Mouse (Mus musculus) liver, adult (tissue): ENCODE data around the gene Ulk1.

Experiments
- GATA4 ChIP-seq: IDR thresholded peaks from 2 replicates; pipeline ENCODE4 v1.6.1; 2014; ENCODE audit warnings: mild to moderate bottlenecking, low read length; ENCODE audit not compliant: insufficient replicate concordance

Gene Ulk1

DNA sequence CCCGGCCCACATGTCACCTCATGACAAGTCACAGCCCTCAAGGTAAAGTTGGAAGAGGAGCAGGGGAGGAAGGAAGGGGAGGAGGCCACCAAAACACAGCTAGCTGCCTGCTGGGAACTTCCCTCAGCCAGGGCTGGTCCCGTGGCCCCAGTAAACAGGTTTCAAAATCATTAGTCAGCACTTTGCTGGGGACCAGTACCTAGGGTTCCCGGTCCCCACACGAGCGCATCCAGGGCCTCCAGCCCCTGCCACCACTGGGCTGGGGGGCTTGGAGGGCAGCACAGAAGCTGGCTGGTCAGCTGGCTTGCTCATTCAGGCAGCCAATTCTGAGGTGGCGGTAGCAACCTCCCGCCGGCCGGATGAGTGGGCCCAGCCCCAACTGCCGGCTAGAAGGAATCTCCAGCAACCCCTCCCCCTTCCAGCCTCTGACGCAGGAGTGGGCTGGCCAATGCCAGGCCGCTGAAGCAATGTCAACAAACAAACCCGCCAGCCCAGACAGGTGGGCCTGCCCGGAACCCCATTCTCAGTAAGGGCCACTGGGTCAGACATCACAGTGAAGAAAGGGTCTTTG is 1.8 kb downstream of the Ulk1 start:
- TF ChIP-seq GATA4 = no peak; the same call in 1 of the 2 replicates

GRCm38 (mm10) chr5:110807453-110807852 is 2.4 kb downstream of the Ulk1 start:
- no peak for TF ChIP-seq GATA4

DNA sequence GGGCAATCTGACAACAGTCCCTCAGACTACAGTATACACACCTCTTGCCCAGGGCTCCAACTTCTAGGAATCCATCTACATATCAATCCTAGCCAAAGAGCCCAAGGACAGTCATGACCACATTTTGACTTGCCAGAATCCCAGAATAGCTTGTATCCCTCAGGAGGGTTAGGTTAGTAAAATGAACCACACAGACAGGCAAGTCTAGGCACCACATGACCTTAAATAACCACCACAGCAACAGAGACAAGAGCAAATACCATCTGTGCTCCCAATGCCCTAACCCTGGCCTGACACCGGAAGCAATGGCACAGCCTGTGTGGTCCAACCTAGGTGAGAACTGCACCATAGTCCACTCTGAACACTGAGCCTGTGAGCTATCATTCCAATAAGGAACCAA is 3.2 kb downstream of the Ulk1 start:
- no peak for TF ChIP-seq GATA4

DNA sequence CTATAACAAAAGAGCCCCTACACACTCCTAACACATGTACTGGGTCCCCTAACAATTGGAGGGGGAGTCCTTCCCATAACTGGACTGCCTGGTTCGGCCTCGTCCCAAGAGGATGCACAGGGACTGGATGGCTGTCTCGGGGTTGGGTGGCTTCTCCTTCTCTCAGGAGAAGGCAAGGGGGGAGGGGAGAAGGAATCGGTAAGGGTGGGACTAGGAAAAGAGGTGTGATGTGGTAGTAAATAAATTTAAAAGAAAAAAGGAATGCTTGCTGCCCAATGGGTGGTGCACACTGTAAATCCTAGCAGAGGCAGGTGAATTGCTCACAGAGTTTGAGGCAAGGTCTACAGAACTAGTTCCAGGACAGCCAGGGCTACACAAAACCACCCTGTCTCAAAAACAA is 3.7 kb downstream of the Ulk1 start:
- no peak for TF ChIP-seq GATA4

DNA sequence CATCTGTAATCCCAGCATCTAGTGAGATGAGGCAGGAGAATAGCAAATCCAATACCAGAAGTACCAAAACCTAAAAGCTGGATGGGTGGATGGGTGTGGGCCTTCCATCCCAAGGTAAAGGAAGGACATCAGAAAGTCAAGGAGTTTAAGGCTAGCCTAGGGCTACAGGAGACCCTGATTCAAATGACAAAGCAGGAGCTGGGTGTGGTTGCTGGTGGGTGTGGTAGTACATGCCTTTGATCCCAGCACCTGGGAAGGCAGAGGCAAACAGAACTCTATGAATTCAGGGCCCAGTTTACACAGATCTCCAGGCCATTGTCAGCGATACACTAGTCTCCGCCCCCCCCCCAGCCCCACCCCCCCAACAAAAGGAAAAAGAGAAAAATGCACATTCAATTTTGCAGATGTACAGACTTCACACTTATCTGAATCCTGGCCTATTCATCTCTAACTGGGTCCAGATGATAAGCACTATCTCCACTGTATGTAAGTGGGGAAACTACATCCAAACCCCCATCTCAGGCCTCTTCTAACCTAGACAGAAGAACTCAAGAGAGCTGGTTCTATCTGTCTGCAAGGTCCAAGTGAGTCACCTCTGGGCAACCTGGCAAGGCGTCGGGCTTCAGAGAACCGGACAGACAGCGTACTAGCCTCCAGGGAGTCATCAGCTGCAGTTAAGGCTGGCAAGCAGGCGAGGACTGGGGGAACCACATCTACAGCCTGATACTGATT is 5.7 kb downstream of the Ulk1 start:
- TF ChIP-seq GATA4 = no peak

DNA sequence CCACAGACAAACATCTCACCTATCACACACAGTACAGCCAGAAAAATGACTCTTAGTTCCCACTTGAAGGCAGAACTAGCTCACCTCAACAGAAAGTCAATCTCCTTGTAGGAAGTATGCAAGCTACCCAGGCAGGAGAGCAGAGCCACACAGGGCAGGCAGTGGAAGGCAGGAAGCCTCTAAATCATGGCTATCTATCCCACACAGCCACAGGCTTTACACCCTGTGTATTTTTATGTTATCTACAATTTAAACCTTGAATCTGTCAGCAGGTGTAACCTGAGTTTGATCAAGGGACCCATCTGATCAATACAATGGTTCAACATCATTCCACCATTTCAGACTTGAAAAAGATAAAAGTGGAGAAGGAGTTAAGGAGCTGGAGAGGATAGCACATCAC is 7.1 kb downstream of the Ulk1 start:
- no peak for TF ChIP-seq GATA4

- TF ChIP-seq GATA4 = no peak
Measured at GRCm38 (mm10) chr5:110802186-110802585, 7.7 kb downstream of the Ulk1 start.

DNA sequence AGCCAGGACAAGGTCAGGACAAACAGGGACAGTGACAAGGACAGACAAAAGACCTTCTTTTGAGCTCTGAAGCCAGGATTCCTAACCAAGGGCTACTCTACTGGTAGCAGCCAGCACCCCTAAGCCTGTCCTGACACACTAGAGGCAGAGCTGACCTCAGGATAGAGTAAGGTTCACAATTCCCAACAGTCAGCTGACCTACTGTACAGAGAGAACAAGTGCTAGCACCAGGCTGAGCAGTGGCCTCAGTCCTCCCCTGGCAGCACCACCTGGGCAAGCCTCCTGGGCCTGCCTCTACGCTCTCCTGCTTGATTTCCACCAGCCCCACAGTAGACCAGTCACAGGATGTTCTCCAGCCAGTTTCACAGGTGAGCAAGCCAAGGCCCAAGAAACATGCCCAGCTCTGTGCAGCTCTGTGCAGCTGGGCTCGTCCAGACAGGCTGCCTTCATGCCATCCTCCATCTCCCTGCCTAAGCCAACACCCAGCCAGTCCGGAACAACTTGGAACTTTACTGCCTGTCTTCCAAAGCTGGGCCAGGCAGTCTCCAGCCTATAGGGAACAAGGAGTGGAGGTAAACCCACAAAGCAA is 8.8 kb downstream of the Ulk1 start:
- TF ChIP-seq GATA4 = no peak

DNA sequence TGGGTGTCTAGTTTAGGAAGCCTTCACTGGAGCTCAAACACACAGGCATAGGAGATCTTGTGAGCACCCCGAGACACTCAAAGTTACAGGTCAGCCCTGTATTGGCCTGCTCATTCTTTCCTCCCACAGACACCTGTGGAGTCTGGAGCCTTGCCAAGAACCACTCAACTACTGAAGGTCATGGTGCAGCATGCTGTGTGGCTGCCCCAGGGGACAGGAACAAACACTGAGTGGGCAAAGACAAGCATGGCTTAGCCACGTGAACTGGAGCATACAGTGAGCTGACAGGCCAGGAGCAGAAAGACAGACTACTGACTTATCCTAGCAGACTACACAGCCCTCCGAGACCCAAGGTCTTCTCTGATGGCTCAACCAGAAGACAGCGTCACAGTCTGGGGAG is 12.2 kb downstream of the Ulk1 start:
- no peak for TF ChIP-seq GATA4

- no peak for TF ChIP-seq GATA4
Measured at GRCm38 (mm10) chr5:110794363-110794762, 15.5 kb downstream of the Ulk1 start.

DNA sequence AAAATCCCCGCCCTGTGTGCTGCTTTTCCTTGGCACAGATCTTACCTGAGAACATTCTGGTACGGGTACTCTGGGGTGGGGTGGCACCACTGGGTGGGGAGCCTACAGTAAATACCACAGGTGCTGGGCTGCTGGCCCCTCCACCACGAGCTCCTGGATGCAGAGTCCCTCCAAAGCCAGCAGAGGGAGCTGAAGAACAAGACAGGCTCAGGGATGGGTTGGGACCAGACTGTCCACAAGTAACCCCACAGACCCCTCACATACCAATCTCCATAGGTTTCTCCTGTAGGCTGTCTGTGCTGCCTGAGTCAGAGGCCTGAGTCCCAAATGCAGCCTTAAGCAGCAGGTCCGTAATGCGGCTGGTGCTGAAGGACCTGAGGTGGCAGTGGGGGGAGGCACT is 21.2 kb downstream of the Ulk1 start:
- no peak for TF ChIP-seq GATA4

DNA sequence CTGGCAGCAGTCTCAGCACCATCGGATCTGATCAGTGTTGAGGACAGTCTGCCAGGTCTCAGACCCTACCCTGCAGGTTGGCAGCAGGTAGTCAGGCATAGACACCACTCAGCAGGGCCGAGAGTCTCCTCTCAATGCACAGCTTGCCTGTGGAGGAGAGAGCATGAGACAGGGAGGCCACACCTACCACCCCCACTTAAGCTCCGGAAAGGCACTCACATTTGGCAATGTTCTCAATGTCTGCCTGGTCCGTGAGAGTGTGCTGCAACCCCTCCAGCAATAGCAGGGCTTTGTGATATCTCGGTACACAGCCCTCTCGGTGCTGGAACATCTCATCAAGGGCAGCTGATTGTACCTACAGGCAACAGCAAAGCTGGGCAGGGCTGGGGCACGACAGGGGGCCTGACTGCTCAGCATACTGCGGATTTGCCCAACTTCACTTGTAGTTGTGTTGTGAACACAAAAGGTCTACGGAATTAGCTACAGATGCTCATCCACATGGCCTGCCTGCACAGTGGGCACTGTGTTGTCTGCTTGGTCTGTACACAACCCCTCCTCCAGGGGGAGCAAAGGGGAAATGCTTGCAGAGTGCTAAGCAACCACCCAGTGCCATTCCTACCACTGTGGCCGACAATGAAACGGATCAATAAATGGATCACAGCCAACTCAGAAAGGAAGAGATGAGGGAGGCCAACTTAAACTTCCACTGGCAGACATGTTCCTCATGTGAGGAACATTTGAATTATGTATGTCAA is 23.6 kb downstream of the Ulk1 start:
- TF ChIP-seq GATA4 = no peak

DNA sequence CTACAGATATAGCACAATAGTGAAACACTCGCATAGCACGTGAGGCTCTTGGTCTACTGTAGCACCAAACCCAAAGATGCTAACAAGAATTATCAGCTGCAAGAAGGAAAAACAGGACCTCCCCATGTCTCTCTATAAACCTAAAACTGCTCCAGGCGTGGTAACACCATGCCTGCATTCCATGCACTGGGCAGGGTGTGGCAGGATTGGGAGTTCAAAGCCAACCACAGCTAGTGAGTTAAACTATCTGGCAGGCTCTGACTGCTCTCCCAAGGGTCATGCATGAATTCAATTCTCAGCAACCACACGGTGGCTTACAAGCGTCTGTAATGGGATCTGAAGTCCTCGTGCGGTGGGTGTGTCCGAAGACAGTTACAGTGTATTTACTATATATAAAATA is 26.7 kb downstream of the Ulk1 start:
- TF ChIP-seq GATA4 = no peak

DNA sequence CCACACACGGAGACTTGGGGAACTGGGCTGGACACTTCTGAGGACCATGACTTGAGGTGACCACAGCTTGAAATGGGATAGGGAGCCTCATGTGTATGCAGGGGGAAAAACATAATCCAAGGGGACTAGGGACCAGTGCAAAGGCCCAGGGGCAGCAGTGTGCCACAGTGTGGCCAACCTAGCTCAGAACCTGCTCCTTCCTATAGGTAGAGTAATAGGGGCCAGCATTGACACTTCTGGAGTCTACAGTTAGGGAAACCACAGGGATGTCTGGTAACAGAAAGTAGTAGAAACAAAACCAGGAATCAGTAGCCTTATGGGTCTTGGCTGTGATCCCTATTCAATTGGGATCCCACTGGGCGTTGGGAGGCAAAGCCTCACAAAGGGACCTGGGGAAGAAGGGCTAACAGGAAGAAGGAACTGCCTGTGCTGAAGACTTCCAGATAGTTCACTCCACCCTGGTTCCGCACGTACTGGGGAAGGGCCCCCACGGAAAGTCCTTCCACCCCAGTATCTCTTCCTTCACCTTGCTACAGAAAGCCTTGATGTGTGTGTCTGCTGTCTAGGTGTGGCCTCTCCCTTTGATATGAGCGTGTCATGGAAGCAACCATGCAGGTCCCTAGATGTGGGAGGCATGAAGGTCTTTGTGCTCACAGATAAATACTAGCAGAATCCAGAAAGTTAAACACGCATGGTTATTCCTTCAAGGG is 28.2 kb downstream of the Ulk1 start:
- TF ChIP-seq GATA4 = no peak
